Mouse (Mus musculus) kidney, adult 2 months (tissue): ENCODE measurements around the gene Scn10a.

ENCODE experiments used
- CTCF ChIP-seq: fragments of 200-500 bp; conservative IDR thresholded peaks from 2 replicates; pipeline ENCODE4 v1.5.1; 2011; ENCODE audit warnings: low read depth, mild to moderate bottlenecking, control low read depth, low read length, moderate library complexity, mixed read lengths; ENCODE audit not compliant: insufficient read depth, insufficient read length
- POLR2A ChIP-seq: fragments of 200-500 bp; IDR thresholded peaks from one replicate; pipeline ENCODE4 v1.6.1; 2011; ENCODE audit warnings: low read depth, low read length, control low read depth

DNA sequence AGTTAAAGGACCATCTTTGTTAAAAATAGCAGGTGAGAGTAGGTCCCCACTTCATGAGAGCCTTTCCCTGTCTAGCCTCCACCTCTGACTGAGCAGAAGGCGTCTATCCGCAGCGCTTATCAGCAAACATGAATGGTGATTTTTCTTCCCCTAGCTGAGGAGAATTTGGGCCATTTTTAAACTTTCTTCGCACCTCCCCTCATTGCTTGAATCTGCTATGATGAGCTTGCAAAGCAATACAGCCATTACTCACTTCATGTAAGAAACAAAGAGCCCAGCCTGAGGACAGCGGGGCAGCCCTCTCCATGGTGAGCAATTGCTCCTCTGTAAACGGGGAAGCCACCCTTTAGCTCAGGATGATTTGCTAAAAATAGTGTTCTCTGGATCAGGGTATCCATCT, 154.3 kb downstream of the Scn10a start:
- TF ChIP-seq CTCF (no peak), POLR2A (no peak)
